Comparison of ENCODE assay signal across 18 mouse cellular contexts in the genomic region with DNA sequence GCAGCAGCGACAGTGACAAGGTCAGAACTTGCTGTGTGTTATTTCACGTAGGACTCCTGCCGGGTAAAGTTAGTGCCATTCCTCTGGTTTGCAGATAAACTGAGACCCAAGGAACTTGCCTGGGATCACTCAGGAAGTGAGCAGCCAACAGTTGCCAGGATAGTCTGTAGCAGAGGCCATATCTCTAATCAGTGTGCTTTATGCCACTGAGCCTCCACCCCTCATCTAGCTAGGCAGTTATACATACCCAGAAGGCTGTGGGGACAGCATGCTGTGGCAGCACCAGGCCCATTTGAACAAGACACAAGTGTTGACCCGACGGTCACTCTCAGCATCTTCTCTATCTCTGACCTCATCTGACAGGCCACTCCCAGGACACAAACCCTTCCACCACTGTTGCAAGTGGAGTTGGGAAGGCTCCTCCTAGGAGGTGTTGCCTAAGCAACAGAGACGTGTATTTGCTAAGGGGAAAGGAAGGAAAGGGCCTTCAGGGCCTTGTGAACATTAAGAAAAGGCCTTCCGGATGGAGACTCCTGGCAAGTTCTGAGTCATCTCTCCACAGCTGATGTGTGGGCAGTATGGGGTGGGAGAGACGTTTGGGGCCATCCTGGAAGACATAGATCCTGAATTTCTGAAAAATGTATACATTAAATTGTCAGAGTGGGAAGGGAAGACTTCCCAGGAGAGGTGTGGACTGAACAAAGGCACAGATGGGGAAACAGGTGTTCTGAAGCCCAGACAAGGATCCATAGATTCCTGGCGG.
DNase-seq lines count a peak whose midpoint lies in the region; ATAC-seq lines count a peak whose summit lies in the region.
"Had no signal": no experiment of that assay in that cellular context is flagged by ENCODE, and none has a peak within 500 bp of the region (broad histone marks: within the 10 kb centered on the region; RNA-seq: fewer than 3 reads in every experiment).

No protein-coding gene starts in this region.

- 57% methylated on average over 9 of the region's 9 CpGs for WGBS in liver, embryonic 11.5 days

- no peak overlapping the region for H3K9ac ChIP-seq in liver, embryonic 11.5 days (ENCODE audit: low read depth, low read length)
- H3K9ac ChIP-seq: forebrain, postnatal 0 days; heart, embryonic 13.5 days; kidney, embryonic 15.5 days; midbrain, embryonic 13.5 days had no signal

- no peak overlapping the region for H3K27ac ChIP-seq in liver, embryonic 11.5 days (ENCODE audit: low read depth, low read length)
- H3K27ac ChIP-seq: heart, embryonic 13.5 days; kidney, embryonic 15.5 days; layer of hippocampus, adult 2 months; midbrain, embryonic 13.5 days had no signal

- peaks cover 18% of the 10 kb centered on the region for H3K27me3 ChIP-seq in liver, embryonic 11.5 days (replicated peaks; ENCODE audit: control insufficient read depth, insufficient read depth, low read length)
- H3K27me3 ChIP-seq: kidney, embryonic 15.5 days; midbrain, embryonic 13.5 days had no signal

- peak; percentile 56; the same call in 1 of the 2 replicates for ATAC-seq in liver, embryonic 11.5 days (replicated peaks; ENCODE audit: low FRiP score)
- peak; percentile 46; the same call in 1 of the 2 replicates for ATAC-seq in common myeloid progenitor, adult 5-6 weeks (replicated peaks; ENCODE audit: low read depth, poor library complexity, severe bottlenecking)
- peak; percentile 54 for ATAC-seq in megakaryocyte progenitor cell, adult 5-6 weeks (replicated peaks; ENCODE audit: poor library complexity)
- ATAC-seq: forebrain, postnatal 0 days; midbrain, embryonic 13.5 days had no signal

- no peaks in the 10 kb centered on the region for H3K9me3 ChIP-seq in liver, embryonic 11.5 days (ENCODE audit: control insufficient read depth, low read length)
- H3K9me3 ChIP-seq: G1E; heart, embryonic 13.5 days; kidney, embryonic 15.5 days; midbrain, embryonic 13.5 days had no signal

- H3K4me1 ChIP-seq in liver, embryonic 11.5 days (replicated peaks; ENCODE audit: control insufficient read depth, insufficient read depth, low read length): peaks cover 7% of the 10 kb centered on the region
- H3K4me1 ChIP-seq: kidney, embryonic 15.5 days; midbrain, embryonic 13.5 days had no signal

- H3K36me3 ChIP-seq in liver, embryonic 11.5 days (ENCODE audit: control insufficient read depth, insufficient read depth, low read length): no peaks in the 10 kb centered on the region
- H3K36me3 ChIP-seq: G1E; heart, embryonic 13.5 days; kidney, embryonic 15.5 days; midbrain, embryonic 13.5 days had no signal

- H3K4me2 ChIP-seq in liver, embryonic 11.5 days: no peak overlapping the region
- H3K4me2 ChIP-seq: heart, embryonic 13.5 days; kidney, embryonic 15.5 days; midbrain, embryonic 13.5 days had no signal

- H3K4me3 ChIP-seq in liver, embryonic 11.5 days (ENCODE audit: low read depth, low read length): no peak overlapping the region
- H3K4me3 ChIP-seq: heart, embryonic 13.5 days; kidney, embryonic 15.5 days; layer of hippocampus, adult 2 months; midbrain, embryonic 13.5 days; myocyte had no signal

- DNase-seq in liver, embryonic 11.5 days (ENCODE audit: low spot score): no peak
- DNase-seq in liver: no peak
- DNase-seq in left cerebral cortex, adult 9 months (ENCODE audit: low spot score in 2 of 2): peak; percentile 25 to 64
- DNase-seq in Muller cell, postnatal 12 days (ENCODE audit: inconsistent ontology term): no peak
- DNase-seq in urinary bladder, postnatal 25 days (ENCODE audit: low spot score): no peak
- no peak for DNase-seq in kidney, postnatal 10 days
- DNase-seq: adrenal gland, postnatal 14 days; cerebellum, postnatal 10 days; forebrain, postnatal 0 days; thymus, adult 2 months had no signal

Comparison
In these comparisons a context has a peak if more than half of its experiments do, and no peak if none do; other contexts are left out.
1. DNase-seq: peak in left cerebral cortex, adult 9 months (2 of 2); none in liver, embryonic 11.5 days (single experiment), liver (single experiment), Muller cell, postnatal 12 days (single experiment), urinary bladder, postnatal 25 days (single experiment) and kidney, postnatal 10 days (single experiment).
2. Peak in every context shown above with its lines, with median percentiles within 50 percentile points of each other: ATAC-seq.